Mouse (Mus musculus) liver, embryonic 14.5 days (tissue): Measurements from ENCODE around the gene Spata46.

Source experiments
- CTCF ChIP-seq: IDR thresholded peaks from 2 replicates; pipeline ENCODE4 v1.5.1; 2016; ENCODE audit warnings: antibody characterized with exemption, low read depth, control low read depth
- EP300 ChIP-seq: IDR thresholded peaks from 2 replicates; pipeline ENCODE4 v1.6.1; 2016; ENCODE audit warnings: antibody characterized with exemption, low read depth

DNA sequence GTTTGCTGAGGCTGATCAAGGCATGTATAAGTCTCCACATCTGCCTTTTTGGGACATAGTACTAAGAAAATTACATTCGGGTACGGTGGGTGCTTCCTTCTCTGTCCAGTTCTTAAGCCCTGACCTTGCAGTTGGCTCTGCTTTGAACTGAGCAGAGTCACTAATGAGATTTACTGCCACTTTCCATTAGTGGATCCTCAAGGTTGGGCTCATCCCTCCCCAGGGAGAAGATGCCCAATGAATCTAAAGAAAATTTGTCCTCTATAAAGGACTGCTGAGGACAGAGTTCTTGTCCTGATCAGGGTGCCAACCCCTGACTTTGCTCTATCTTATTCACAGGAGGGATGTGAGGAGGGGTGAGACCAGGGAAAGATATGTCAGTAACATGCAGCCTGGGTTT is 13.4 kb downstream of the Spata46 start:
- TF ChIP-seq CTCF = no peak
- no peak for TF ChIP-seq EP300
